Mouse (Mus musculus) liver, adult (tissue): ENCODE data around the gene Unc13d.

Experiments
- GATA4 ChIP-seq: IDR thresholded peaks from 2 replicates; pipeline ENCODE4 v1.6.1; 2014; ENCODE audit warnings: mild to moderate bottlenecking, low read length; ENCODE audit not compliant: insufficient replicate concordance

The Unc13d gene

DNA sequence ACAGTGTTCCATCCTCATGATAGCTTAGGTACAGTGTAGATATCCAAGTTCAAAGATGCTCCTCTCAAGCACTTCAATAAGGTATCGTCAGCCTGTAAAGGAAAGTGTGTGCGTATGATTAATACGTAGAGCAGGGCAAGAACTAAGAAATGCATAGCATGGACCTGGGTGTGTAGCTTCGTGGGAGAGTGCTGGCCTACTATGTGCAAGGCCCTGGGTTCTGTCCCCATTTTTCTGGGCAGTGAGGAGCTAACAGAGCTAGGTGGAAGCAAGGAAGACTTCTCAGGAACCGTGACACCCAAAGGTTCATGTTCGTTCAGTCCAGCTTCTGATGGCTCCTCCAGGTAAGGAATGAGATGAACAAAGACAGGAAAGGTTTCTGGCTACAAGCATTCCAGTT lies 32.6 kb downstream of the Unc13d start:
- TF ChIP-seq GATA4: no peak

DNA sequence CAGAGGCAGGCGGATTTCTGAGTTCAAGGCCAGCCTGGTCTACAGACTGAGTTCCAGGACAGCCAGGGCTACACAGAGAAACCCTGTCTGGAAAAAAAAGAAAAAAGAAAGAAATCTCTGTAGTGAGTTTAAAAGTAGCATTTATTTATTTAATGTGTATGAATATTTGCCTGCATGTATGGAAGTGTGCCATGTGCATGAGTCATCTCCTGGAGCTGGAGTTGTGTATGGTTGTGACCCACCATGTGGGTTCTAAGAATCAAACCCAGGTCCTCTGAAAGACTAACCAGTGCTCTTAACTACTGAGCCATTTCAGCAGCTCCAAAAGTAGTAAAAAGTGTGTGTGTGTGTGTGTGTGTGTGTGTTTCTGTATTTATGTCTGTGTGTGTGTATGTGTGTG lies 34.5 kb downstream of the Unc13d start:
- no peak for TF ChIP-seq GATA4

DNA sequence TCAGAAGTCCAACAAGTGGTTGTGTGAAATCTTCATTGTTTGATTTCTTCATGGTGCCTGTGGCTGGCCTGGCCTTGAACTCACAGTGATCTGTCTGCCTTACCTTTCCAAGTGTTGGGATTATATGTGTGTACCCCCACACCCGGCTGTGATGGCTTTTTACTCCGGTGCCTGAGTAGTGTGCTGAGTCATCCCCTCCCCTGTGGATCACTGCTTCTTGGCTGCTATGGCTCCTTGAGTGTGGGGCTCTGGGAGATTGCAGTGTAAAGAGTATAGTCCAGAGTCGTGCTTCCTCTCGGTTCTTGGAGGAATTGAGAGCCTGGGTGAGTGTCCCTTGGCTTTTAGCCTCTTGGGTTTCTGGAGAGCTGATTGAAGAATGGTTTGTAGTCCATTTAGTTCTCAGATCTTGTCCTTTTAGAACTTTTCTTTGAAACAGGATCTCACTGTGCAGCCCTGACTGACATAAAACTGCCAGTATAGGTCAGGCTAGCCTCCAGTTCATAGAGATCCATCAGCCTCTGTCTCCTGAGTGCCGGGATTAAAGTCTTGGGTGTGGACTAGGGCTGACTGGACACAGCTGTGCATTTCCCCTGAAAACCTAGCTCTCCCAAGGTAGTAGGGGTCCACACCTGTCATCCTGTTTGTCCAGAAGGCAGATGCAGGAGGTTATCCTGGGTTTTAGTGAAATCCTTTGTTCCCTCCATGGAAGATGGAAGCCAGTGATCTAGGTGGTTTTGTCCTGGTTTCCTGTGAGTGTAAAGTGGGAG lies 35.2 kb downstream of the Unc13d start:
- TF ChIP-seq GATA4: no peak

DNA sequence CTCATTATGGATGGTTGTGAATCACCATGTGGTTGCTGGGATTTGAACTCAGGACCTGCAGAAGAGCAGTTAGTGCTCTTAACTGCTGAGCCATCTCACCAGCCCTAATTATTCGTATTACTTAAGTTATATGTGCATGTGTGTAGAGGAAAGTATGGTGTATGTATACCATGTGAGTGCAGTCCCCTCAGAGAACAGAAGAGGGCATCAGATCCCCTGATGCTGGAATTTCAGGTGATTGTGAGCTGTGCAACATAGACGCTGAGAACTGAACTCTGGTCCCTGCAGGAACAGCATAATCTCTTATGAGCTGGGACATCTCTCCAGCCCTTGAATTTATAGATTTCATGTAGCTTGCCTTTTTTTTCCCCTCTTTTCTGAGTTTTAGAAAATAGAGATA lies 35.9 kb downstream of the Unc13d start:
- no peak for TF ChIP-seq GATA4

DNA sequence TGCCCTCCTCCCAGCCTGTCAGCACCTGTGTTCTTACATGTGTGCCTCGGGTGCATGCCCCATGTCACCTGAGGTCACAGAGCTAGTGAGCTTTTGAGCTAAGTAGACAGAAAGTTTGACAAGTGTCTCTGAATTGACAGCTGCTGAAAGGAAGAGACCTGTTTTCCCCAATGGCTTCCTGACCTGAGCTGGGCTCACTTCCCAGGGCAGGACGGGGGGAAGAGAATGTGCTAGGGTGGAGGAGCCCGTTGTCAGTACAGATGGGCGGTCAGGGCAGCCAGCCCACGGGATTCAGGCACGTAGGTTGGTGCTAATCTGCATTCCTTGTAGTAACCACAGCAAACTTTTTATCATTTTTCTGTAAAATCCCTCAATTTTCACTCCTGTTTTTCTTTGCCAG lies 37.2 kb downstream of the Unc13d start:
- no peak for TF ChIP-seq GATA4

DNA sequence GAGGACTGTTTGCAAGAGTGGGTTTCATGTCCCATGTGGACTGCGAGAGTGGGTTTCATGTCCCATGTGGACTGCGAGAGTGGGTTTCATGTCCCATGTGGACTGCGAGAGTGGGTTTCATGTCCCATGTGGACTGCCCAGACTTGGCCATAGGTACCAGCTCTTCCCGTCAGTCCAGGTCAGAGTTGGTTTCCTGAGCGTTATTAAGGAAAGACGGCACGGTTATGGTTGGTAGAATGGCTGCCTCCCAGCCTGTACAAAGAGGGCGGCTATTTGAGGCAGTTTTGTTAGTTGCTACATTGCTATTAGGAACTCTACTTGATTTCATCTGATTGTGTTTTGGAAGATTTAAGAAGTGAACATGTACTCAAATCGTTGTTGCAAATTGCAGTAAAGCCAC lies 39.9 kb downstream of the Unc13d start:
- TF ChIP-seq GATA4: no peak

DNA sequence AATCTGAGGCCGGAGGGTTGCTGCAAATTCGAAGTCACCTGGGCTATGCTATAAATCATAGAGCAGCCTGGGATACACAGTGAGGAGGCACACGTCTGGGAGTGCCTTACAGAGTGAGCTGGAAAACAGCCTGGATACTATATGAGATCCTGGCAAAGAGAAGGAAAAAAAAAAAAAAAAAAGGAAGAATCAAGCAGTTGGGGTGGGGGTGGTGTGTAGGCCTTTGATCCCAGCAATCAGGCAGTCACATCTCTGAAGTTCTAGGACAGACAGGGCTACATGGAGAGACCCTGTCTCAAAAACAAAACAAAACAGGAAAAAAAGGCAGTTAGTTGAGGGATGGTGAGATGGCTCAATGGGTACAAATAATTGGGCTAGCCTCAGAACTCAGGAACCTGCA lies 41.1 kb downstream of the Unc13d start:
- no peak for TF ChIP-seq GATA4

DNA sequence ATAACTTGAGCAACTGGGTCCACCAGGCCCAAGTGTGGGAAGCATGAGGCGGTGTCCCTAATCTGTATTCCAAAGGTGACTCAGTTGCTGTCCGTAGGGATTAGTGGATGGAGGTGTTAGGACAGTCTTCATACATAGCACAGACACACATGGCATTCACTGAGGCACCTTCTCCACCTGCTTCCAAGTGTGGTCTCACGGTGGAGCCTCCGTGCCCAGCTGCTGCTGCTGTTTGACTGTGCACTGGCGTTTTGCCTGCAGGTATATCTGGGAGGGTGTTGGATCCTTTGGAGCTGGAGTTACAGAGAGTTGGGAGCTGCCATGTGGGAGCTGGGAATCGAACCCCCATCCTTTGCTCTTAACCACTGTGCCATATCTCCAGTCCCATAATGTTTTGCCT lies 43.2 kb downstream of the Unc13d start:
- TF ChIP-seq GATA4: no peak

DNA sequence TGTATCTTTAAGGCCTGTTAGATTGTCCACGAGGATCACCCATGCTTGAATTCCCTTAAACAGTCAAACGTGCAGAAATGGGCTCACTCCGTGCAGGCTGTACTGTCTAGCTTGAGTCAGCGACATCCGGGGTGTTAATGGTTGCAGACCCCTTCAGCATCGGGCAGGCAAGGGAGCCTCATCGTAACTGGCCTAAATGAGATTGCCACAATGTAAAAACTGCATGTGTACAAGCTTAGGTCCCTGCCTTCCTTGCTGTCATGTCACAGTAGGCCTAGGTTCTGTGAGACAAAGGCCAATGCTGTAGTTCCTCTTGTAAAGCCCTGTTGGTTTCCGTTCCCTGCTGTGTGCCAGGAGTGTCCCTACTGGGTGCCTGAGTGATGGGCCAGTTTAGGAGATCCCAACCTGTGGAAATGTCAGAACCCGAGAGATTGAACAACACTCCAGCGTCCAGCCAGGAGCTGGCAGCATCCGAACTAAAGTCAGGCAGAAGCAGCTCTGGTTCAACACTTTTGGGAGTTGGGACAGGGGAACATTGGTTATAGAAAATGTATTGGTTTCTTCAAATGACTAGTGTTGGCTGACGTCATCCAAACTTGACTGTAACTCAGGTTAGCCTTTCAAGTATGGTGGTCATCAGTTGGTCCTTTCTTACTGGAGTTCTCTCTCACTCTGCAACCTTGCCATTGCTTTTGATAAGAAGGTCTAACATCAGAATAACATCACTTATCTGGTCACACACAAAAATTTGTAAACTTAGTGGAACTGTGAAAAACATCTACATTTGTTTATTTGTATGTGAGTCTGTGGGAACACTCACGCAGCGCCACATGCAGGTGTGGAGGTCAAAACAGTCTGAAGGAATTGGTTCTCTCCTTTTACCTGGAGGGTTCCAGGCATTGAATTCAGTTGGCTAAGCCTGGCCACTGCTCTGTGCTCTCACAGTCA lies 46.6 kb downstream of the Unc13d start:
- no peak for TF ChIP-seq GATA4

DNA sequence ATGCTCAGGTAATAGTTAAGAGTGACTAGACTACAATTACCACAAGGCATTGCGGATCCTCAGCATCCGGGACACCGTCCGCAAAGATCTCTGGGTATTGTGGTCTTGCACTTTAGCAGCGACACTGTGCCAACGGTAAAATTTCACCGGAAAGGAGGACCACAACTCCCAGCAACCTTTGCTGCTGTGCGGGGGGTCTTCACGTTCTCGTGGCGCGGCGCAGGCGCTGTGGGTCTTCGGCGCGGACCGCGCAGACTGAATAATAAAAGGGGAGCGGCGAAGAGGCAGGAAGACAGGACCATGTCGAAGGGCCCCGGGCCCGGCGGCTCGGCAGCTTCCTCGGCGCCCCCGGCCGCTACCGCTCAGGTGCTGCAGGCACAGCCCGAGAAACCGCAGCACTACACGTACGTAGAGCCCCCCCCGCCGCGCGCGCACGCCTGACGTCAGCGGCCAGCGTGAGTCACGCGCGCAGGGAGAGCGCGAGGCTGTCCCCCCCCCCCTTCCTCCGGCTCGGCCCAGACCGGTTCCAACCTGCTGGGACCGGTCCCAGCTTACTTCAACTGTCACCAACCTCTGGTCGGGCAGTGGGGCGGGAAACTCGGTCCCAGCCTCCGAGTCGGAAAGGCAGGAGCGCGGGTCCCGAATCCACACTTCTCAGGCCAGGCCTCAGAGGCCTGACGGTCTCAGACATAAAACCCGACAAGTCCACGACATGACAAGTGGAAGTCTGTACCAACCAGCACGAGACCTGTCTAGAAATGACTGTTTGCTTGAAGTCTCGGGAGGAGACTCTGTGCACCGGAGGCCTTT lies 47.5 kb downstream of the Unc13d start, which contains the start of gene Unk:
Gene Unk (plus strand): TSS at position 235 of the 810 bp plus-strand sequence.
- 0 out of 2 replicates have a peak, but pooled peaks have one; percentile 9 for TF ChIP-seq GATA4

DNA sequence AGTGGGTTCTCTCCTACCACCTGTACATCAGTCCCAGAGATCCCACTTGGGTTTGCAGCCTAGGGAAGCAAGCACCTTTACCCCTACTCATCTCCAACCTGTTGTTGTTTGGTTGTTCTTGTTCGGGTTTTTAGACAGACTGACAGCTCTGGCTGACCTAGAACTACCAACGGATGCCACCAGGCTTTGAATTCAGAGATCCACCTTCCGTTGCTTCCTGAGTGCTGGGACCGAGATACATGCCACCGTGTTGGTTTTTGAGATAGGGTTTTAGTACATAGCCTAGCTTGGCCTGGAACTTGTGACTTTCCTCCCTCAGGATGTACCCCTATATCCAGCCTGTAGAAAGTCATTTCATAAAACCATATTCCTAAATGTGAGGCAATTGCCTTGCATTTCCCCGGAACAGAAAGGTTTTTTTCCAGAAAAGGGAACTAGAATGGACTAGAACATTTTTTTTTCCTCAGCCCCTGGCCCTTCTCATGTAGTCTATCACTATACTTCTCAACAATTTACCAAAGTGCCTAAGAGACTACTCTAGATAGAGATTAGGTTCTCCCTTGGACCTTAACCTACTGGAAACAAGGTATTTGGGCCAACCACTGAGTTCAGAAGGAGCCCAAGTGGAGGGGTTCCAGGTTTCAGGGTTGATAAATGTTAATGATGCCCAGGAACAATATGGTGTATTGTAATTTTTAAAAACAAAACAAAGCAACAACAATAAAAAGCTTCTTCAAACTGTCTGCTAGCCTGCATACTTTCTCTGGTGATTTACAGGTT lies 48.5 kb downstream of the Unc13d start:
- TF ChIP-seq GATA4: no peak

DNA sequence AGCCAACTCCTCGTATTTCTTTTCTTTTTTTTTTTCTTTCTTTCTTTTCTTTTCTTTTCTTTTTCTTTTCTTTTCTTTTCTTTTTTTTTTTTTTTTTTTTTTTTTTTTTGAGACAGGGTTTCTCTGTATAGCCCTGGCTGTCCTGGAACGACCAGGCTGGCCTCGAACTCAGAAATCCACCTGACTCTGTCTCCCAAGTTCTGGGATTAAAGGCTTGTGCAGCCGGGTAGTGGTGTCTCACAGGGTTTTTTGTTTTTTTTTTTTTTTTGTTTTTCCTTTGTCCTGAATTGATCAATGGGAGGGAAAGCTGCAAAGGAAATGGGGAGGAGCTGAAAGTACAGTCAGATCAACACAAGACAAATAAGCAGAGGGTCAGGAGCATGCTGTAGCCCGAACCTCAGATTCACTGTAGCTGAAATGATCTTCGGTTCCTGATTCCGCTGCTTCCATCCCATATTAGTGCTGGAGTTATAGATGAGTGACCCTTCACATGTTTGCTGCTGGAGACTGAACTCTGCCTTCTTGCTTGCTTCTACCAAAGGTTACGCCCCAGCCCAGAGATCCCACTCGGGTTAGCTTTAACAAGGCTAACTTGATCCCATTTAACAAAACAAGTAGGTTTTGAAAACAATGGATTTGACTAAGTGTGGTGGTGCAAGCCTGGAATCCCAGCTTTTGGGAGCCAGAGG lies 49.4 kb downstream of the Unc13d start:
- TF ChIP-seq GATA4: no peak

DNA sequence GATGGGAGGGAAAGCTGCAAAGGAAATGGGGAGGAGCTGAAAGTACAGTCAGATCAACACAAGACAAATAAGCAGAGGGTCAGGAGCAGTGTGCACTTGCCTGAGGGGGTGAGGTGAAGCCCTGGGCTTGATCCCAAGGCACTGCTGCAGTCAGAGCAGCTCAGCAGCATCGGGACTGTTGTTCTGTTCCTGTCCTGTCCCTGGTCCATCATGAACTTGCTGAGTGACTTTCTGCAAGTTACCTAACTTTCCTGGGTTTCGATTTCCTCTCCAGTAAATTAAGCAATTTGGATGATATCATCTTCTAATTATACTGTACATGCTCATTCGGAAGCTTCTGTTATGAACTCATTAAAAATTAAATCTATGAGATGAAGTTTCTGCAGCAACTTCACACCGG lies 50.0 kb downstream of the Unc13d start, which contains the start of gene H3f3b:
Gene H3f3b (minus strand): TSS at position 207 of the 400 bp plus-strand sequence.
- TF ChIP-seq GATA4: no peak
